Mouse (Mus musculus): Measurements from ENCODE around the gene Tarbp1.
"Not testable (repeated sequence)": the region's sequence is repeated elsewhere in the genome, so short reads cannot be mapped to it uniquely, and the experiment has no call there.

The Tarbp1 gene

DNA sequence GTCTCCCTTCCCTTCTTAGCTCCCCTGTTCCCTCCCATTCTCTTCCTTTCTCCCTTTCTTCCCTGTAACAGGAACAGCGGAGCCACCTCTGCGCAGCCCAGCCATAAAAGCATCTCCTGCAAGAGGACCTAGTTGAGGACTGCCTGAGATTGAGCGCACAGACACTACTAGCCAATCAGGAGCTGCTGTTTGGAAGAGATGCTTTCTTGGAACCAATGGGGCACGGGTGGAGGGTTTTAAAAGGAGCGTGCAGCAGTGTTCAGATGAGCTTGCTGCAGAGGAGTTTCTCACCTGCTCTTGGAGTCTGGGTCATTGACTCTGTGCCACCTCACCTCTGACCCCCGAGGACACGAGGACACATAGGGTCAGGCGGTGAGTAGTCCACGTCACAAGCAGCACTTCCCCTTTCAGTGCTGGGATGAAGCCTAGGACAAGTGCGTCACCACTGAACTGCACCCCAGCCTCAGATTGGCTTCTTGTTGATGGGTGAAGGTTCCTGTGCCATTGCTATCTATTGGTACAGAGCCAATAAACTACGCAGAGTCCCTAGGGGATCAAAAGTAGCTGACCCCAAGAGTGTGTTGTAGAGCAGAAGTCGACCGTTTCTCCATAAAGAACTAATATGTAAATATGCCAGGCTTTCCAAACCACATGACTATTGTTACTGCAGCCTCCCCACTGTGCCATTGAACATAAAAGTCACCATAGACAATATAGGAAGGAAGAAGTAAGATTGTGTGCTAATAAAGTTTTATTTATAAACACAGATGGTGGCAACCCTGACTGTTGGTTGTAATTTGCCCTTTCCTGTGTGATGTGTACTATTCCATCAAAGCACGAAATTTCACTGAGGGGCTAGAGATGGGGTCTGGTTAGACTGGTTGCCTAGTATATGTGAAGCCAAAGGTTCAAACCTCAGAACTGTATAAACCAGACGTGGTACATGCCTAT lies 19.6 kb upstream of the Tarbp1 start:
- DNase-seq (ENCODE audit: low spot score in 2 of 2) = no peak

DNA sequence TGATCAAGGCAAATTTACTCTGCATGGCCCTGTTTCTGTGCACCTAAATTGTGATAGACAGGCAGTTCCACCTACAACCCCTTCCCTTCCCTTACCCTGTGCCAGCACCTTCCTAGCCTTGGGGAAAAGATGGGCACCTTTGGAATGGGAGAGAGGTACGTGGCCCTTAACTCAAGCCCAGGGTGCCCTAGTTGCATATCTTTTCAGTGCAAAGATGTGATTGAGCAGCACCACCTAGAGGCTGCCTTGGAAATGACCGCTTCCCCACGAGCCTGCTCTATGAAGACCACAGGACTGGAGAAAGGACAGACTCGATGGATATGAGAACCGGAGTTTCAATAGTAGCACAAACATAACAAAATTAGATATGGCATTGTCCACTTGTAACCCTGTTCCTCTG lies 8.1 kb upstream of the Tarbp1 start:
- peak; percentile 46 to 72 for DNase-seq (ENCODE audit: low spot score in 2 of 2)

DNA sequence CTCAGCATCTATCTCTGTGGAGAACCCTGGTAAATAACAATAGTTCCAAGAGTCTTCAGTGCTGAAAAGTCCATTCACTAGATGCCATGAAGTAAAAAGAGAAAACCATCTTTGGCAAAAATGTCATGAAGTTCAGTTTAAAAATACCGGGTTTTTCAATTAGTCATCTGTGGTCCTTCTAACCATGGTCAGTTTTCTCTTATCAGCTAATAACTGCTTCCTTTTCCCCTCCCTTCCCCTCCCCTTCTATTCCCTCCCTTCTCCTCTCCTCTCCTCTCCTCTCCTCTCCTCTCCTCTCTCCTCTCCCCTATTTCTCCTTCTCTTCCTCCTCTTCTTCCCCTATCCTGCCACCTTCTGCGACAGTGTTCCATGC lies 7.5 kb upstream of the Tarbp1 start:
- DNase-seq (ENCODE audit: low spot score in 2 of 2) = no peak

GRCm38 (mm10) chr8:126481494-126482347 lies 6.9 kb upstream of the Tarbp1 start:
- DNase-seq (ENCODE audit: low spot score in 2 of 2) = peak in 1 of 2 experiments; percentile 63

DNA sequence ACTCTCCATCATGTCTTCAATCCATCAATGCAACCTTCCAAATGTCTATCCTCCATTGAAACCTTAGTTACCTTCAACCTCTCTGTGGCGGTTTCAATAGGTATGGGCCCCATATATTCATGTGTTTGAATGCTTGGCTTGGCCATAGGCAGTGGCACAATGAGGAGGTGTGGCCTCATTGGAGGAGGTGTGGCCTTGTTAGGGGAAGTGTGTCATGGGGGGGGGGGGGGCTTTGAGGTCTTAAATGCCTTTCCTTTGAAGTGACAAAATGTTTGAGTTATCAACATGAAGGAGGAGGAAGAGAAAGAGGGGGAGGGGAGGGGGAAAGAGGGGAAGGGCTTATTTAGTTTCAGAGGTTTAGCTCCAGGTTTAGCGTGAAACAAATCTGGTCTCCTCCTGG lies 5.5 kb upstream of the Tarbp1 start:
- no peak for DNase-seq (ENCODE audit: low spot score in 2 of 2)

DNA sequence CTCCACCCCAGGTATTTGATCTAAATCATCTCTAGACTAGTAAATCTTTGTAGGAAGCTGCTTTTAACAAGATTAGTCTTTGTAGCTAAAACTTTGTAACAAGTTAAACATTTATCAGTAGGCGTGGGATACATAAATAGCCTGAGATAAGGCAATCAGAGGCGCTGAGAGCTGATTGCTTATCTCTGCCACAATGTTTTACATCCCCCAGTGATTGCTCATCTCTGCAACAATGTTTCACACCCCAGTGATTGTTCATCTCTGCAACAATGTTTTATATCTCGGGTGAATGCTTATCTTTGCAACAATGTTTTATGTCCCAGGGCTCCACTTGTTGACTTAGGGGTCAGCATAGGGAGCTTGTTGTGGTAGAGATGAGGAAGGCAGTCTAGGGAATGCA lies 3.8 kb upstream of the Tarbp1 start:
- DNase-seq (ENCODE audit: low spot score in 2 of 2) = no peak

DNA sequence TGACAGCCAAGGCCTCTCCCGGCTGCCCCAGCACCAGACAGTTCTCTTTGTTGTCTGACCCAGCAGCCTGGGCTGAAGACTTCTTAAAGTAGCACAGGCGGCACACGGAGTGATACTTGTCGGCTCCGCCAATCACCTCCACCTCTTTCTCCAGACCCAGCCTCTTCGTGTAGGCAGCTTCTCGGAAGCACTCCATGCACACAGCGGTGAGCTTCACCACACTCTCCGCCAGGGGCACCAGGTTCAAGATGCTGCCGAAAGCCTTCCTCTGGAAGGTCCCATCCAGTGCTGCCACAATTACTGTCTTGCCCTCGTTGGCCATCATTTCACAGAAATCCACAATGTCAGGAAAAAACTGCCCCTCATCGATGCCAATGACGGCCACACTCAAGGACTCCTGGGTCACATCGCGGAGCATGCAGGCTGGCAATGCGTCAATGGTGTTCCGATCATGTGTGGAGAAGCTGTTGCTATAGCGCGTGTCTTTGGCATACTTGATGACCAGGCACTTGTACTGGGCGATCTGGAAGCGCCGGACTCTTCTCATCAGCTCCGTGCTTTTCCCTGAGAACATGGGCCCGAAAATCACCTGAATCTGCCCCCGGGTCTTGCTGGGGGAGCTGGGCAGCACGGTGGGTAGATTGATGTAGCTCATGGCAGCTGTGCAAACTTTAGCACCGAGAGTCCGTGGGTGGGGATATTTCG lies 1.4 kb upstream of the Tarbp1 start:
- peak in 1 of 2 experiments; percentile 16 for DNase-seq (ENCODE audit: low spot score in 2 of 2)

- not testable (repeated sequence) for DNase-seq (ENCODE audit: low spot score in 2 of 2)
These were observed 873 bp upstream of the Tarbp1 start for GRCm38 (mm10) chr8:126475738-126476137.

DNA sequence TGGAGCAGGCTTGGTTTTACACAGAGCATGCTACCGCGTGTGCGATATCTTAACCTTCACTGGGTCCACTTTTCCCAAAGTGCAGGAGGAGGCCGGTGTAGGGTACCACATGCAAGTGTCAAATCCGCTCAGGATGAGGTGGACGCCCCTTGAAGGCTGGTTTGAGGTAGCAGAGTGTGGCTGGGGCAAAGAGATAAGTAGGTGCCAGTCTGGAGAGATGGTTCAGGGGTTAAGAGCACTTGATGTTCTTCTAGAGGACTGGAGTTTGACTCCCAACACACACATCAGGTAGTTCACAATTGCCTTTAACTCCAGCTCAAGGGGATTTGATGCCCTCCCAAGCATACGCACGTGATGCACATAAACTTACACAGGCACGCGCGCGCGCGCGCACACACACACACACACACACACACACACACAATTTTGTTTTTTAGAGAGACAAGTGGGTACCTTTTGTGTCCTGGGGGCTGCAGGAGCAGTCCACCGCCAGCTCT lies 1.0 kb downstream of the Tarbp1 start:
- DNase-seq (ENCODE audit: low spot score in 2 of 2) = no peak

GRCm38 (mm10) chr8:126464071-126464470 lies 10.8 kb downstream of the Tarbp1 start:
- no peak for DNase-seq (ENCODE audit: low spot score in 2 of 2)

DNA sequence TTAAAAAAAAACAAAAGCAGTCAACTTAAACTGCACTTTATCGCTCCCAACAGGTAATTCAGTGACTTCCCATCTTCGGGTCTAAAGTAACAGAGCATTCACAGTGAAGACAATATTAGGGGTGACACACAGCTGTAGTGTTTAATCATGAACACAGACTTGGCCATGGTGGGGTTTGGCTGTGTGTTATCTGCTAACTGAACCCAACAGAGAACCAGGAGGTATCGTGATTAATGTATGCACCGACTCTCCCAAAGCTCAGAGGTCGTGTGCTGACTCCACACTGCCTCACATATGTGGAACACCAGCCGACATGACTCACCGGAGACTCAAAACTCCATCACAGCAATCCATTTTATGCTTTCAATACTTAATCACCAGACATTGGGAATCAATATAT lies 13.1 kb downstream of the Tarbp1 start:
- no peak for DNase-seq (ENCODE audit: low spot score in 2 of 2)

DNA sequence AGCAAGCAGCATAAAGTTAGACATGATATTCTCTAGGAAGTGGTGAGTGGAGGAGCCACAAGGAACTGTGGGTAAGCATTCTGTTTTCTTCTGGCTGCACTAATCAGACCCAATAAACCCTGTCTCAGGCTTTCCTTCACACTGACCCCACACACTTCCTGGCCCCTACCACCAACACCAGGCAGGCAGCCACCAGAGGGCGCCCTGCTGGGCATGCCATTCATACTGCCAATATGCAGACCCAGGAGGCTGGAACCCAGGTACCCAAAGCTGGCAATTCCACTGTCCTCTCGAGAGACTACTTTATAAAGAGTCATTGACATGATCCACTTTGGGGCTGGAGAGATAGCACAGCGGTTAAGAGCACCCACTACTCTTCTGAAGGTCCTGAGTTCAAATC lies 14.6 kb downstream of the Tarbp1 start:
- DNase-seq (ENCODE audit: low spot score in 2 of 2) = peak; percentile 47 to 80

DNA sequence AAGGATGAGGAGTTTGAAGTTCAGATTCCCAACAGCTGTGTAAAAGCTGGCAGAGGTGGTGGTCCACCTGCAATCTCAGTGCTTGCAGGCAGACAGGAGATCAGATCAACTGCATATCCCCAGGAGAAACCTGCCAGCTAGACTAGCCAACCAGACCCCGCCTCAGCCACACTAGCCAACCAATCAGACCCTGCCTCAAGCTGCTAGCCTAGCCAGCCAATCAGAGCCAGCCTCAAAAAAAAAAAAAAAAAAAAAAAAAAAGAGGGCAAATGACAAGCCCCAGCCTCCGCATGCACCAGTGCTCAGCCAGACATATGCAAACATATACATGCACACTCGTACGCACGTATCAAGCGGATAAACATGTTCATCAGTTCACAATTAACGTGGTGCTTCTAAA lies 19.5 kb downstream of the Tarbp1 start:
- peak in 1 of 2 experiments; percentile 13 for DNase-seq (ENCODE audit: low spot score in 2 of 2)

DNA sequence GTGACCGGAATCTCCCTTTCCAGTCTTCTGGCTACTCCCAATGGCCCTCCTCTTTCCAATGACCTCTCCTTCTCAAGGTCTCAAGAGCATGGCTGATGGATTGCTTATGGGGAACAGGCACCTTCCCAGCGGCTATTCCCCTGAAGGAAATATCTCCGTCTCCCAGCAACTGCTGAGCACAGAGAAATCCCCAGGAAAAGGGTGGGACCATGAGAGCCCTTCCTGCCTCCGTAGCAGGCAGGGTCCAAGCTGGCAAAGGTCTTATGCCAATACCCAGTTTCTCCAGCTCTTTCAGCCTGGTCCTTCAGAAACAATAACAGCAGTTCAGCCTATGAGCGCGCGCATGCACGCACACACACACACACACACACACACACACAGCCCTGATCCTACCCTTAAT lies 23.7 kb downstream of the Tarbp1 start:
- no peak for DNase-seq (ENCODE audit: low spot score in 2 of 2)

- no peak for DNase-seq (ENCODE audit: low spot score in 2 of 2)
These were observed 35.9 kb downstream of the Tarbp1 start for GRCm38 (mm10) chr8:126438937-126439336.

- DNase-seq (ENCODE audit: low spot score in 2 of 2) = no peak
These were observed 41.0 kb downstream of the Tarbp1 start for GRCm38 (mm10) chr8:126433827-126434226.

- no peak for DNase-seq (ENCODE audit: low spot score in 2 of 2)
These were observed 45.2 kb downstream of the Tarbp1 start for GRCm38 (mm10) chr8:126429635-126430034.

DNA sequence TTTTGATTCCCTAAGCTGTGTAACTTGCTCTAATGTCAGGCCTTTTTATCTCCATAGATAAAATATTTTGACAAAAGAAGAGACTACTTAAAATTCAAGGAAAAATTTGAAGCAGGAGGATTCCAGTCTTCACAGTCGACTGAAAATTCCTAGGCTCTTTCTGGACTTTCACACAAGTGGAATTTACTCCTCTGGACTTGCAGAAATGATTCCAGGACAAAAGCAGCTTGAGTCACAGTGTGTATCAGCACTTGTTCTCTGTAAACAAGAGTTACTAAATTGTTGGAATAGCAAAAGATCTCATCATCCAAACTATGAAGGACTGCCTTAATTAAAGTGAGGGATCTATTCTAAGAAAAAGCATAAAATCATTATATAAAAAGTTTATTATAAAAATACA lies 49.9 kb downstream of the Tarbp1 start:
- no peak for DNase-seq (ENCODE audit: low spot score in 2 of 2)

DNA sequence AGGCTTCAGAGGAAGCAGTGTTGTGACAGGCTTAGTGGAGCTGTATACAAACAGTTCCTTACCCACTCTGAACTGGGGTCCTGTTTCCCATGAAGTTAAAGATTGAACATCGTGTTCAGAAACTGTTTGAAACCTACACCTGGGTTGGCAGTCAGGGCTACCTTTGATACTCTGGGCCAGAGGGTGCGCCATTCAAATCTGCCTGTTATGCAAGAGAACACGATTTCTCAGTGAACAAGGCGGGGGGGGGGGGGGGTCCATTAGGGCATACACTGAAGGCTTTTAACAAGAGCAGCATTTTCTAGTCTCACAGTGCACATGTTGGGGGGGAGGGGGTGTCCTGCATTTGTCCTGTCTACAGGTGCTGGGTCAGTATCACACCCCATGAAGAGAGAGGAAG lies 50.7 kb downstream of the Tarbp1 start:
- DNase-seq (ENCODE audit: low spot score in 2 of 2) = no peak

DNA sequence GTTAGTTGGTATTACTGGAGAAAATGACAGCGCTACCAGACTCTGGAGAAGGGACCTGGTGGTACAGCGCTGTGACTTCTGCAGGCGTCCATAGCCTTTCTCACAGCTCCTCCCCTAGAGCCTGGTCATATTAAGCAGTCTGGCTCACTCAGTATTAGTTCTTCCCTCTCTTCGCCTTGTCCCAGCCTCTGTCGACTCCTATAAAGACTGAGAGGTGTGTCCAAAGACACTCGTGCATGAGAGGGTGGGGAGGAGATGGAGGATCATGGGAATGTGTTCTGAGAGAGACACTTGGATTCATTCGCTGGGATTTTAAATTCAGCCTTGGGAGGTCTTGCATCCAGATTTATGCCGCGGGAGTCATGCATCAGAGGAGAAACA lies 52.0 kb downstream of the Tarbp1 start:
- DNase-seq (ENCODE audit: low spot score in 2 of 2) = no peak

- DNase-seq (ENCODE audit: low spot score in 2 of 2) = peak; percentile 97 to 99
These were observed 52.5 kb downstream of the Tarbp1 start, which contains the start of gene Coa6 for GRCm38 (mm10) chr8:126422174-126422919. Coa6 (plus strand) TSS chr8:126422515.

Measured in thymus, postnatal 10 days (tissue).